Mouse (Mus musculus): ENCODE measurements around the gene Rgs3.

GRCm38 (mm10) chr4:62634840-62635239 is 75.2 kb downstream of the Rgs3 start:
- TF ChIP-seq EP300 (IDR thresholded peaks at IDR 0.05; ENCODE audit: low read depth), result no peak
- TF ChIP-seq CTCF (IDR thresholded peaks at IDR 0.05; ENCODE audit: low read depth), result no peak
